Mouse (Mus musculus) heart, postnatal 0 days (tissue): ENCODE results near the gene Gps2. TPM values are rescaled to one million over a fixed set of nuclear protein-coding genes. Genes with fewer than 3 reads are reported as not detected.
"Not testable (repeated sequence)": the region's sequence is repeated elsewhere in the genome, so short reads cannot be mapped to it uniquely, and the experiment has no call there.

ENCODE experiments used
- ATAC-seq: fragments of 200-750 bp; cut with Nextera tagmentation; 2 replicates; pipeline ENCODE4 v1.8.0; 2017; ENCODE audit warnings: low read depth, moderate number of reproducible peaks, moderate library complexity; ENCODE audit not compliant: insufficient read depth
- DNase-seq: peaks from one replicate; pipeline ENCODE4 v3.0.0-alpha.2; 2016; ENCODE audit warnings: low spot score
- H3K27ac ChIP-seq: fragments of 300-500 bp; sonication (generic); 2 replicates; pipeline ENCODE4 v1.5.1; 2014; ENCODE audit warnings: low read depth, mild to moderate bottlenecking
- H3K27me3 ChIP-seq: fragments of 300-500 bp; sonication (generic); 2 replicates; pipeline ENCODE4 v1.6.1; 2014; ENCODE audit warnings: low read length, mixed read lengths; ENCODE audit not compliant: control insufficient read depth, insufficient read depth
- H3K36me3 ChIP-seq: fragments of 300-500 bp; sonication (generic); replicated peaks from 2 replicates; pipeline ENCODE4 v1.6.1; 2014; ENCODE audit warnings: low read length, mixed read lengths; ENCODE audit not compliant: control insufficient read depth, insufficient read depth
- H3K4me1 ChIP-seq: fragments of 300-500 bp; sonication (generic); 2 replicates; pipeline ENCODE4 v1.6.1; 2014; ENCODE audit warnings: antibody characterized with exemption; ENCODE audit not compliant: control insufficient read depth, insufficient read depth
- H3K4me2 ChIP-seq: fragments of 300-500 bp; sonication (generic); 2 replicates; pipeline ENCODE4 v1.6.1; 2014; ENCODE audit warnings: low read depth, mild to moderate bottlenecking, low read length, moderate library complexity
- H3K4me3 ChIP-seq: fragments of 300-500 bp; sonication (generic); 2 replicates; pipeline ENCODE4 v1.5.1; 2014; ENCODE audit warnings: low read depth, low read length
- H3K9ac ChIP-seq: fragments of 300-500 bp; sonication (generic); replicated peaks from 2 replicates; pipeline ENCODE4 v1.6.1; 2014; ENCODE audit warnings: low read depth, low read length, mixed read lengths
- H3K9me3 ChIP-seq: fragments of 300-500 bp; sonication (generic); replicated peaks from 2 replicates; pipeline ENCODE4 v1.6.1; 2016; ENCODE audit warnings: low read length; ENCODE audit not compliant: control insufficient read depth
- CTCF ChIP-seq: IDR thresholded peaks from 2 replicates; pipeline ENCODE4 v1.5.1; 2016; ENCODE audit warnings: antibody characterized with exemption, control low read depth, low read depth
- EP300 ChIP-seq: IDR thresholded peaks from 2 replicates; pipeline ENCODE4 v1.6.1; 2016; ENCODE audit warnings: antibody characterized with exemption, low read depth
- WGBS: fragments of 180-500 bp; shearing (Covaris S2); extraction: QIAGEN DNeasy Blood & Tissue Kit; methylation state at CpG from one replicate; pipeline ENCODE4 v1.1.7; 2014; 5-methylcytosine and 5-hydroxymethylcytosine counted together
- polyA plus RNA-seq: library from polyadenylated mRNA; unstranded; fragments of >200 nt; fragmentation: Nextera tagmentation; extraction: Ambion mirVana; gene quantifications from 2 replicates; pipeline ENCODE4 v1.2.1, GENCODE M21; 2015
- total RNA-seq: library from RNA; depleted of rRNA; stranded (reverse); fragments of >200 nt; gene quantifications from 2 replicates; pipeline ENCODE4 v1.2.3, GENCODE M21; 2014; ENCODE audit warnings: low replicate concordance

Gene Gps2
- total and polyA plus RNA-seq, 2 experiments from 2014 or later: 37.1 to 48.6 TPM

DNA sequence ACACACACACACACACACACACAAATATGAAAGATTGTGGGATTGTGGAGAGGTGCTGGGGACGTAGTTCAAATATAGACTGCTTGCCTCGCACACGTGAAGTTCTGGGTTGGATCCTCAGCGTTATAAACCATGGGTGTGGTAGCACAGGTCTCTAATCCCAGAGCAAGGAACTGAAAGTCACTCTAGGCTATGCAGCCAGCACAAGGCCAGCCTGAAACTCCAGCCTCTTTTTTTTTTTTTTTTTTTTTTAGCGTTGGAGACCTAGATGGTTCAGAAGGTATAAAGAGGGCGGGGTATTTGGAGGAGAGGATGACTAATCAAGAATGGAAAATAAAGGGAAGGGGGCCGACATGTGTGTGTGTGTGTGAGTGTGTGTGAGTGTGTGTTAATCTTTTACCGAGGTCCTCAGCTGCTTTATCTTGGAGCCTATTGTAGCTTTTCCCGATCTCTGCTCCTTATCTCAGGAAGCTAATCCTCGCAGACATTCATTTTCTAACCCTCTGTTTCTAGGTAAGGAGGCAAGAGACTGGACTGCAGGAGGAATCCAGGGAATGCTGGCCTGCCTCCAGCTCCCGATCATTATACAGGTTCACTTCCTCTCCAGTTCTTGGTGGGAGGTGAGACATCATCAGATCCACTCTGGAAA, 39.7 kb downstream of the Gps2 start:
- Histone ChIP-seq H3K27me3 (no peaks in the 10 kb centered on the region), H3K4me3 (no peak overlapping the region), H3K4me1 (no peaks in the 10 kb centered on the region), H3K36me3 (no peaks in the 10 kb centered on the region), H3K9ac (no peak overlapping the region), H3K4me2 (no peak overlapping the region), H3K27ac (no peak overlapping the region), H3K9me3 (no peaks in the 10 kb centered on the region)
- no peak for TF ChIP-seq EP300
- no peak for TF ChIP-seq CTCF
- 29% methylated on average over 11 of the region's 11 CpGs for WGBS
- no peak for DNase-seq
- ATAC-seq: no peak

DNA sequence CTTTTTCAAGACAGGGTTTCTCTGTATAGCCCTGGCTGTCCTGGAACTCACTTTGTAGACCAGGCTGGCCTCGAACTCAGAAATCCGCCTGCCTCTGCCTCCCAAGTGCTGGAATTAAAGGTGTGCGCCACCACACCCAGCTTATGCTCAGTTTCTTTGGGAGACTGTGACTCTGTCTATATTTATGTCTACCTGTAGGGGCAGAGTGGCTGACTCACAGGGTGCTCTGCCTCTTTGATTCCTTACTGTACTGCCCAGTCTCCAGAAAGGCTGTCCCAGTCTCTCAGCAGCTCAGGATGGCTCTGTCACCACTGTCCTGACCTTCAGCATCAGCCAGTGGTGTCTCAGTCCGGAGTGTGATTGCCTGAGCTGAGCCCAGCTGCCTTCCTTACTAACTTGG, 41.9 kb downstream of the Gps2 start:
- not testable (repeated sequence) for H3K9me3 ChIP-seq, H3K27ac ChIP-seq, ATAC-seq, H3K36me3 ChIP-seq, H3K9ac ChIP-seq, H3K4me2 ChIP-seq, H3K27me3 ChIP-seq, DNase-seq, H3K4me1 ChIP-seq, H3K4me3 ChIP-seq
- WGBS: 51% methylated on average over 3 of the region's 4 CpGs

DNA sequence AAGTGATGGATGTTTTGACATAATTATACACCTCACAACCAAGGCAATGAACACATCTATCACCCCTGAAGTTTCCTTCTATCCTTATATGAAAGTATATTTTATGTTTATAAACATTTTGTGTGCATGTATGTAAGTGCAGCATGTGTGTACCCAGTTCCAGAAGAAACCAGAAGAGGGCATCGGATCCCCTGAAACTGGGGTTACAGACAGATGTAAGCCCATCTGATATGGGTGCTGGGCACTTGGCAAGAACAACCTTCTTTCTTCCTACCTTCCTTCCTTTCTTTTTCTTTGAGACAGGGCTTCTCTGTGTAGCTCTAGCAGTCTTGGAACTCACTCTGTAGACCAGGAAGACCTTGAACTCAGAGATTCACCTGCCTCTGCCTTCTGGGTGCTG, 42.5 kb downstream of the Gps2 start:
- Histone ChIP-seq H3K27ac (no peak overlapping the region), H3K9me3 (no peaks in the 10 kb centered on the region), H3K4me3 (no peak overlapping the region), H3K4me2 (no peak overlapping the region), H3K27me3 (no peaks in the 10 kb centered on the region), H3K36me3 (no peaks in the 10 kb centered on the region), H3K4me1 (no peaks in the 10 kb centered on the region), H3K9ac (no peak overlapping the region)
- DNase-seq (no peak), ATAC-seq (no peak)
- 85% methylated on average over 1 of the region's 1 CpGs for WGBS
- TF ChIP-seq CTCF (no peak), EP300 (no peak)

DNA sequence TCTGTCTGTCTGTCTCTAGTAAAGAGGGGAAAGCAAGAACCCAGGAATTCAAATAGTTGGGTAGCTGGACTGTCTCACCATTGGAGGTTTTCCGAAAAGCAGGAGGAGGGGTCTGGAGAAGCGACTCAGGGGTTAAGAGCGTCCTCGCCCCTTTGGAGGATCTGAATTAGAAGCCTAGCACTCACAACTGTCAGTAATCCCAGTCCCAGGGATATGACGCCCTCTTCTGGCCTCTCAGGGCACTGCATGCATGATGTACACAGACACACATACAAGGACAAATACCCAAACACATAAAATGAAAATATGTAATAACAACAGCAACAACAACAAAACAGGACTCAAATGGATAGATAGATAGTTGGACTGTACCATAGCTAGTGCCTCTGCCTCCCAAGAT, 46.9 kb downstream of the Gps2 start:
- H3K27me3 ChIP-seq: peaks cover 37% of the 10 kb centered on the region
- H3K9me3 ChIP-seq: no peaks in the 10 kb centered on the region
- no peak overlapping the region for H3K4me3 ChIP-seq
- no peak overlapping the region for H3K4me2 ChIP-seq
- no peak overlapping the region for H3K9ac ChIP-seq
- H3K4me1 ChIP-seq: no peaks in the 10 kb centered on the region
- WGBS: 25% methylated on average over 5 of the region's 5 CpGs
- TF ChIP-seq EP300 (no peak), CTCF (peak; percentile 25; the same call in 1 of the 2 replicates)
- ATAC-seq (no peak), DNase-seq (no peak)
- no peak overlapping the region for H3K27ac ChIP-seq
- H3K36me3 ChIP-seq: no peaks in the 10 kb centered on the region

DNA sequence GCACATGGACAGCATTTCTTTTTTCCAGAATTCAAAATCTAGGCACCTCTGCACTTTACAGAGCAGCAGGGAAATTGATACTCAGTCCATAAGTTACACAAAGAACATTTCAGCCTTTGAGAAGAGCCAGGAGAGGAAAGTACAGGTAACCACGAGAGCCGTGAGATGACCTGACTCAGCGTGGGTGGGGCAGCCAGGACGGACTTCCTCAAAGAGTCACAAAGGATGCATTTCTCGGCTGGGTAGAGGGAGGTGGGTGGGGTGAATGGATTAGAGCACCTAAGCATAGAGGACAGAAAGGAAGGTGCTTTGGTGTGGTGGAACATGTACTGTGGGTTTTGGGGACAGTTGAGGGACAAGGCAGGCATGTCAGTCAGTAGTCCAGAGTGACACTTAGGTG, 48.2 kb downstream of the Gps2 start:
- Histone ChIP-seq H3K9ac (no peak overlapping the region), H3K9me3 (no peaks in the 10 kb centered on the region), H3K4me1 (0 out of 2 replicates have a peak, but pooled peaks cover 8% of the 10 kb centered on the region), H3K27me3 (peaks cover 49% of the 10 kb centered on the region), H3K36me3 (no peaks in the 10 kb centered on the region), H3K4me2 (no peak overlapping the region), H3K27ac (no peak overlapping the region), H3K4me3 (no peak overlapping the region)
- no peak for ATAC-seq
- TF ChIP-seq CTCF (no peak), EP300 (no peak)
- DNase-seq: no peak
- 27% methylated on average over 5 of the region's 5 CpGs for WGBS

DNA sequence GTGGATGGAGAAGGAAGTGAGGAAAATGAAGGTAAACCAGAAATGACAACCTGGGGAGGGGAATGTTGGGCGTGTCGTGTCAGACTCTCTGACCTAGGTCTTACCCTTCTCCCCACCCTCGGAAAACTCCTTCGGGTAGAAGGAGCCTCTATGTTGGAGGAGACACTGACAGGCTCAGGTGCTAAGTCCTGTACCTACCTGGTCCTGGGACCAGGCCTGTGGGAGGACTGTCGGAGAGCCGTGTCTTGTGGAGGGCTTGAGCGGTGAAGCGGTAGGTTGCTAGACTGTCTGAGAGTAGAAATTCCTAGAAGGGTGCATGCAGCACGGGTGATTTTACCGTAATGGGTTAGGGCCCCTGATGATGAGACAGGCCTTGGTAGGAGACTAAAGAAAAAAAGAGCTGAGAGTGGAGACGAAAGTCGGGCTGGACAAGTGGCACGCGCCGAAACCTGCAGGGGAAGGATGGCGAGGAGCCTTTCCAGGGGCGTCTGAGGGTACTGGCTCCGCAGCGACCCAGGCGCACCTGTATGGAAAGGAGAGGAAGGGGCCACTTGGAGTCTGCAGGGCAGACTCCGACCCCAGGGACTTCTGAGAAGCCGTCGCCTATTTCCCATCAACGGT, 51.1 kb downstream of the Gps2 start, which contains the start of gene Cldn7:
Cldn7 (plus strand) TSS at position 130 of the 621 bp plus-strand sequence.
- Histone ChIP-seq H3K4me2 (no peak within 1 kb of the TSS), H3K27me3 (peaks cover 52% of the 10 kb centered on the region), H3K36me3 (peaks cover 19% of the 10 kb centered on the region), H3K9me3 (no peaks in the 10 kb centered on the region), H3K9ac (no peak within 1 kb of the TSS), H3K4me1 (0 out of 2 replicates have a peak, but pooled peaks cover 10% of the 10 kb centered on the region), H3K27ac (no peak within 1 kb of the TSS), H3K4me3 (peak within 1 kb of the TSS; percentile 10)
- 13% methylated on average over 23 of the region's 24 CpGs for WGBS
- no peak for ATAC-seq
- no peak for TF ChIP-seq EP300
- no peak for DNase-seq
